Mouse (Mus musculus): ENCODE data around the gene Slc9b1. TPM values are rescaled to one million over a fixed set of nuclear protein-coding genes. Genes with fewer than 3 reads are reported as not detected.

Slc9b1 gene
- not detected for total RNA-seq (2023)

GRCm38 (mm10) chr3:135347739-135348264 is at the start of gene Slc9b1:
Gene Slc9b1 (plus strand): TSS chr3:135348029.

GRCm38 (mm10) chr3:135307411-135308259 is 40.2 kb upstream of the Slc9b1 start, which contains the start of gene Slc9b2:
Gene Slc9b2 (plus strand): TSS chr3:135307700.

GRCm38 (mm10) chr3:135423608-135424212 is 75.9 kb downstream of the Slc9b1 start, which contains the start of gene Cisd2:
Gene Cisd2 (minus strand): TSS chr3:135423925.

GRCm38 (mm10) chr3:135437758-135438495 is 90.1 kb downstream of the Slc9b1 start, which contains the start of gene Ube2d3:
Gene Ube2d3 (plus strand): TSS chr3:135438149.

Other genes with a start within 250 kb of the Slc9b1 start
- gene Cenpe, start 135.5 kb upstream of the Slc9b1 start, total RNA-seq (2023) = 1.4 TPM
- gene Bdh2, start 66.8 kb upstream of the Slc9b1 start, total RNA-seq (2023) = not detected
- 0.94 TPM for gene Slc9b2, start 40.3 kb upstream of the Slc9b1 start, total RNA-seq (2023)
- 56.0 TPM for gene Cisd2, start 75.9 kb downstream of the Slc9b1 start, total RNA-seq (2023)
- gene Ube2d3, start 90.1 kb downstream of the Slc9b1 start, total RNA-seq (2023) = 549 TPM
- gene Manba, start 137.6 kb downstream of the Slc9b1 start, total RNA-seq (2023) = 14.2 TPM

Measured in CD4-positive naive resting alpha-beta T cell, adult 76 days (primary cell).